Mouse (Mus musculus) MN1 (cell line): ENCODE results near the gene Nudt1.

Experiments
- DNase-seq: peaks from one replicate; pipeline ENCODE4 v3.0.0-alpha.2; 2016; ENCODE audit warnings: low spot score

Gene Nudt1

DNA sequence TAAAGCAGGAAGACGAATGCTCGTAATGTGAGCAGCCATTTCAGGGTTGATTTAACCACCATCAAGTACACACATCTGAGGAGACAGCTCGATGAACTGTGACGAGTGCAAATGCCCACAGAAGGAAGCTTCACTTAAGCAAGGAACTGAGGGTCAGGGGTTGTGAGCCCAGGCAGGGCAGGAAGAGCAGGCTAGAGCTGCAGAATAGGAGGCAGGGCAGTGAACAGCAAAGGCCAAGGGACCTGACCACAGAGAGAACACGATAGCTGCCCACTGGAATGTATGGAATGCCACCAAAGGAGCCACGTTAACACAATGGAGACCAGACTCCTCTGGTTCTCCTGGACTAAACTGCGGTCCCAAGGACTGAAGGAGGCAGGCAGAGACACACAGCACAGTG lies 62.1 kb downstream of the Nudt1 start:
- DNase-seq: no peak

DNA sequence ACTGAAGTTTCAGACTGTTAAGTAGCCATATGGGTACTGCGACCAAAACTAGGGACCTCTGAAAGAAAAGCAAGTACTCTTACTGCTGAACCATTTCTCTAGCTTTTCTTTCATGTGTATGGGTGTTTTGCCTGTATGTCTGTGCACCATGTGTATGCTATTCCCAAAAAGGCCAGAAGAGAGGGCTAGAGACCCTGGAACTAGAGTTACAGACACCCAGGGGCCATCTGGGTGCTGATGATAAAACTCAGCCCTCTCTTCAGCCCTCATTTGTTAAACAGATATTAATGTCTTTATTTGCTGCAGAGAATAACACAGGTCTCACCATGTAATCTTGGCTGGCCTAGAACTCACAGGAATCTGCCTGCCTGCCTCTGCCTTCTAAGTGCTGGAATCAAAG lies 63.0 kb downstream of the Nudt1 start:
- no peak for DNase-seq

DNA sequence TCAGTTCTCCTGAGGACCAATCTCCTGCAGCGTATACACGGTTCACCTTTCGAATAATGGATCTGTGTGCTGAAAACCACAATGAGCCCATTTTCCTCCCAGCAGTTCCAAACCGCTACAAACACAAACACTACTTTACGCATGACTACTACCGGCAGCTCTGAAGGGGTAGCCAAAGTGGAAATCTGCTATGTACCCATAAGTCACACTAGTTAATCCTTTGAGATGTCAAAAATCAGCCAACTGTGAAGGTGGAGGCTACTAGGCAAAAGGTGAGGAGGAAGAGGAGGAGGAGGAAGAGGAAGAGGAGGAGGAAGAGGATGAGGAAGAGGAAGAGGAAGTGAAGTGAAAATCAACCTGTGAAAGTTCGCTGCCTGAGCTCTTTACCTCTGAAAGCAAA lies 65.8 kb downstream of the Nudt1 start:
- DNase-seq: no peak
